Mouse (Mus musculus): ENCODE data around the gene Scn4a. TPM values are rescaled to one million over a fixed set of nuclear protein-coding genes. Genes with fewer than 3 reads are reported as not detected.

The Scn4a gene
- polyA plus RNA-seq, 1 experiment from 2014 or later = not detected

Other genes with a start within 250 kb of the Scn4a start
- gene Gm10840, start 192.4 kb downstream of the Scn4a start, polyA plus RNA-seq (2014; fragmentation: Nextera tagmentation; extraction: Ambion mirVana) = not detected in 2 replicates
- 301 and 308 TPM in 2 replicates for gene Limd2, start 192.4 kb downstream of the Scn4a start, polyA plus RNA-seq (2014; fragmentation: Nextera tagmentation; extraction: Ambion mirVana)
- 38.4 and 40.5 TPM in 2 replicates for gene Strada, start 151.1 kb downstream of the Scn4a start, polyA plus RNA-seq (2014; fragmentation: Nextera tagmentation; extraction: Ambion mirVana)
- gene Ccdc47, start 136.9 kb downstream of the Scn4a start, polyA plus RNA-seq (2014; fragmentation: Nextera tagmentation; extraction: Ambion mirVana) = 74.1 and 76.4 TPM in 2 replicates
- gene Ddx42, start 136.4 kb downstream of the Scn4a start, polyA plus RNA-seq (2014; fragmentation: Nextera tagmentation; extraction: Ambion mirVana) = 105 and 110 TPM in 2 replicates
- 67.3 and 71.4 TPM in 2 replicates for gene Ftsj3, start 97.2 kb downstream of the Scn4a start, polyA plus RNA-seq (2014; fragmentation: Nextera tagmentation; extraction: Ambion mirVana)
- gene Psmc5, start 97.1 kb downstream of the Scn4a start, polyA plus RNA-seq (2014; fragmentation: Nextera tagmentation; extraction: Ambion mirVana) = 396 and 404 TPM in 2 replicates
- 23.0 and 26.5 TPM in 2 replicates for gene Smarcd2, start 80.3 kb downstream of the Scn4a start, polyA plus RNA-seq (2014; fragmentation: Nextera tagmentation; extraction: Ambion mirVana)
- gene Tcam1, start 76.6 kb downstream of the Scn4a start, polyA plus RNA-seq (2014; fragmentation: Nextera tagmentation; extraction: Ambion mirVana) = 0.04 TPM in 2 replicates
- gene Gh, start 51.4 kb downstream of the Scn4a start, polyA plus RNA-seq (2014; fragmentation: Nextera tagmentation; extraction: Ambion mirVana) = not detected in 2 replicates
- gene Cd79b, start 38.5 kb downstream of the Scn4a start, polyA plus RNA-seq (2014; fragmentation: Nextera tagmentation; extraction: Ambion mirVana) = 1.2 and 1.8 TPM in 2 replicates
- not detected in 2 replicates for gene Prr29, start 12.2 kb upstream of the Scn4a start, polyA plus RNA-seq (2014; fragmentation: Nextera tagmentation; extraction: Ambion mirVana)
- gene Icam2, start 34.8 kb upstream of the Scn4a start, polyA plus RNA-seq (2014; fragmentation: Nextera tagmentation; extraction: Ambion mirVana) = 15.8 and 16.9 TPM in 2 replicates
- 4.6 and 5.5 TPM in 2 replicates for gene Ern1, start 134.6 kb upstream of the Scn4a start, polyA plus RNA-seq (2014; fragmentation: Nextera tagmentation; extraction: Ambion mirVana)